Mouse (Mus musculus): ENCODE data around the gene Gss.

GRCm38 (mm10) chr2:155554426-155554985, 38.1 kb downstream of the Gss start:
- TF ChIP-seq CTCF (IDR thresholded peaks at IDR 0.05; ENCODE audit: control insufficient read depth, insufficient read depth, low read length): no peak
- TF ChIP-seq POLR2A (IDR thresholded peaks at IDR 0.05; ENCODE audit: borderline replicate concordance, control insufficient read depth, low read depth, low read length): no peak
